ENCODE assay signal across 10 mouse cellular contexts in the genomic region with DNA sequence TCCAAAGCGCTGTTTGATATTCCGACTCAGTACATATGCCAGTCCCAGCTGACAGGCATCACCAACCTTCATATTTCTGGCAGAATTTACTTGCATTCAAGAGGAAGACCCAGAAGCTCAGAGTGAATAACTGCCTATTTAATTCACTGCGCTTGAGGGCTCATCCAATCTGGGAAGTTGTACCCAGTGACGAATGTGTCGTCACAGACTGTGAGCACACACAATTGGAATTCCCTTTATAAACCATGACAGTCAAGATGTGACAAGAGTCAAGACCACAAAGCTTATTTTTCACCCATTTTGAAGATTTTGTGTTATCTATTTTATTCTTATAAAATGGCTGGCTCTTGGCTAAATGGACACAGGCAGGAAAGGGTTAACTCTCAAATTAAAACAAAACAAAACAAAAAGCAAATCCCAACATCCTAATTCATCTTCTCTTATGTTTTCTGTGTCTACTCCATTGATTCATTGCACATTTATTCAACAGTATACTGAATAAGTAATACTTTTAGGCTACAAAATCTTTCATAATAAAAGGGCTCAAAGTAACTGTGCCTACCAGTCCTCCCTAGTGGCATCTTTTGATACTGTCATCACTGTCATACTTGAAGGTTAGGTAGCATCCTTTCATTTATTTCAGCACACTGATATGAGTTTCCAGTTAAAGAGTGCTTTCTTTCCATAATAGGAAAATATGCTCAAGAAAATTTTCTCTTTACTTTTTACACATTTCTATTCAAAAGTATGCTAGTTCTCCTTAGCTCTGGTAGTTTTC. TPM values are rescaled to one million over a fixed set of nuclear protein-coding genes. Genes with fewer than 3 reads are reported as not detected.
DNase-seq lines count a peak whose midpoint lies in the region; ATAC-seq and TF ChIP-seq lines count a peak whose summit lies in the region.
"Had no signal": no experiment of that assay in that cellular context is flagged by ENCODE, and none has a peak within 500 bp of the region (broad histone marks: within the 10 kb centered on the region; RNA-seq: fewer than 3 reads in every experiment).

No protein-coding gene starts in this region.

- H3K9me3 ChIP-seq in embryonic facial prominence, embryonic 13.5 days = no peaks in the 10 kb centered on the region
- no peaks in the 10 kb centered on the region for H3K9me3 ChIP-seq in hindbrain, postnatal 0 days (ENCODE audit: low read length)
- H3K9me3 ChIP-seq in neural tube, embryonic 12.5 days = no peaks in the 10 kb centered on the region
- H3K9me3 ChIP-seq: liver, embryonic 15.5 days had no signal

- TF ChIP-seq CTCF in left cerebral cortex, adult 2 months (IDR thresholded peaks at IDR 0.05) = peak; percentile 14
- TF ChIP-seq CTCF in hindbrain, postnatal 0 days (IDR thresholded peaks at IDR 0.05; ENCODE audit: low read depth) = 0 out of 2 replicates have a peak, but pooled peaks have one; percentile 29

- ATAC-seq in embryonic facial prominence, embryonic 13.5 days (ENCODE audit: insufficient number of reproducible peaks, insufficient read depth, low FRiP score, low TSS enrichment, low read depth) = no peak
- no peak for ATAC-seq in hindbrain, postnatal 0 days
- ATAC-seq in neural tube, embryonic 12.5 days (ENCODE audit: low FRiP score, low read depth) = no peak

- 79% methylated on average over 5 of the region's 5 CpGs for WGBS in embryonic facial prominence, embryonic 13.5 days
- 57% methylated on average over 5 of the region's 5 CpGs for whole genome bisulfite sequencing in hindbrain, postnatal 0 days
- WGBS in neural tube, embryonic 12.5 days = 57% methylated on average over 5 of the region's 5 CpGs

- intact Hi-C loops in left cerebral cortex, adult 2 months (cut with DNase I) = loop anchor here (2.0 to 5.0 kb wide), 2 partner anchors 101 to 156 kb away; a partner anchor contains a TSS
- intact Hi-C loops in left cerebral cortex, postnatal 10 days (cut with DNase I) = loop anchor here (5.0 kb wide), 1 partner anchor 76 kb away; a partner anchor contains a TSS
- intact Hi-C loops in left cerebral cortex, postnatal 14 days (cut with DNase I) = loop anchor here (2.0 kb wide), 1 partner anchor 157 kb away; a partner anchor contains a TSS

- no peak for DNase-seq in left cerebral cortex, adult 2 months (ENCODE audit: extremely low spot score in 1 of 2, low spot score in 2 of 2)
- DNase-seq in left cerebral cortex, postnatal 10 days (ENCODE audit: extremely low spot score in 1 of 2, low spot score in 2 of 2) = no peak
- peak; percentile 14 for DNase-seq in hindbrain, postnatal 0 days (ENCODE audit: low spot score)
- no peak for DNase-seq in cerebellum, adult 11 months
- DNase-seq in spleen, postnatal 10 days (ENCODE audit: low spot score in 2 of 2) = no peak
- no peak for DNase-seq in left cerebral cortex, postnatal 14 days (ENCODE audit: low spot score in 2 of 2)
- DNase-seq: cerebellum, adult 8-10 months had no signal

- peaks cover 14% of the 10 kb centered on the region for H3K4me1 ChIP-seq in embryonic facial prominence, embryonic 13.5 days
- H3K4me1 ChIP-seq in hindbrain, postnatal 0 days (ENCODE audit: insufficient read depth, low read length) = no peaks in the 10 kb centered on the region; the same call in 1 of the 2 replicates
- H3K4me1 ChIP-seq in neural tube, embryonic 12.5 days = peaks cover 17% of the 10 kb centered on the region

- no peak overlapping the region for H3K9ac ChIP-seq in embryonic facial prominence, embryonic 13.5 days
- 0 out of 2 replicates have a peak overlapping the region, but pooled peaks have one; percentile 18 for H3K9ac ChIP-seq in hindbrain, postnatal 0 days (replicated peaks; ENCODE audit: low read length)
- no peak overlapping the region for H3K9ac ChIP-seq in neural tube, embryonic 12.5 days
- H3K9ac ChIP-seq: liver, embryonic 15.5 days had no signal

- peaks cover 21% of the 10 kb centered on the region for H3K36me3 ChIP-seq in embryonic facial prominence, embryonic 13.5 days
- H3K36me3 ChIP-seq in hindbrain, postnatal 0 days (ENCODE audit: insufficient read depth, low read length) = peaks cover 15% of the 10 kb centered on the region; the same call in 1 of the 2 replicates
- H3K36me3 ChIP-seq in neural tube, embryonic 12.5 days = peaks cover 19% of the 10 kb centered on the region

- peak overlapping the region; percentile 91 for H3K4me3 ChIP-seq in left cerebral cortex, adult 2 months
- peak overlapping the region; percentile 28 for H3K4me3 ChIP-seq in embryonic facial prominence, embryonic 13.5 days
- H3K4me3 ChIP-seq in hindbrain, postnatal 0 days (ENCODE audit: low read length) = peak overlapping the region; percentile 16; the same call in 1 of the 2 replicates
- no peak overlapping the region for H3K4me3 ChIP-seq in neural tube, embryonic 12.5 days
- H3K4me3 ChIP-seq: liver, embryonic 15.5 days had no signal

- H3K27ac ChIP-seq in left cerebral cortex, adult 2 months = no peak overlapping the region
- H3K27ac ChIP-seq in embryonic facial prominence, embryonic 13.5 days = no peak overlapping the region
- H3K27ac ChIP-seq in hindbrain, postnatal 0 days = no peak overlapping the region
- no peak overlapping the region for H3K27ac ChIP-seq in neural tube, embryonic 12.5 days
- H3K27ac ChIP-seq: liver, embryonic 15.5 days had no signal

- H3K27me3 ChIP-seq in embryonic facial prominence, embryonic 13.5 days = no peaks in the 10 kb centered on the region
- no peaks in the 10 kb centered on the region for H3K27me3 ChIP-seq in hindbrain, postnatal 0 days (ENCODE audit: insufficient read depth, low read length)
- H3K27me3 ChIP-seq in neural tube, embryonic 12.5 days (replicated peaks) = no peaks in the 10 kb centered on the region

- peak overlapping the region; percentile 54 for H3K4me2 ChIP-seq in embryonic facial prominence, embryonic 13.5 days
- H3K4me2 ChIP-seq in hindbrain, postnatal 0 days (ENCODE audit: low read depth, low read length) = peak overlapping the region; percentile 46
- peak overlapping the region; percentile 46 for H3K4me2 ChIP-seq in neural tube, embryonic 12.5 days (replicated peaks)

RNA-seq across cellular contexts. Expression of a gene that starts 2.0 kb away (rescaled TPM):
- 10 to 100 TPM; 13.6 to 15.3 TPM for total RNA-seq in left cerebral cortex, adult 2 months (2021)
- 10 to 100 TPM; 17.8 to 18.5 TPM for total RNA-seq in left cerebral cortex, postnatal 10 days (2021)
- polyA plus RNA-seq in embryonic facial prominence, embryonic 13.5 days (2015; fragmentation: Nextera tagmentation; extraction: Ambion mirVana) = 42.4 and 44.0 TPM in 2 replicates
- total RNA-seq in hindbrain, postnatal 0 days (2014; rRNA removed) = 30.8 and 34.9 TPM in 2 replicates
- 14.1 and 14.2 TPM in 2 replicates for polyA plus RNA-seq in hindbrain, postnatal 0 days (2015; fragmentation: Nextera tagmentation; extraction: Ambion mirVana)
- polyA plus RNA-seq in neural tube, embryonic 12.5 days (2016; fragmentation: Nextera tagmentation; extraction: Ambion mirVana) = 45.0 and 45.9 TPM in 2 replicates
- 10 to 100 TPM; 15.3 to 17.3 TPM for total RNA-seq in left cerebral cortex, postnatal 14 days (2021)

RNA-seq across cellular contexts. Expression of a gene that starts 25.2 kb away (rescaled TPM):
- total RNA-seq in left cerebral cortex, adult 2 months (2021) = not detected
- under 1 TPM in 1 of 2 experiments, not detected in 1; 0.47 TPM for total RNA-seq in left cerebral cortex, postnatal 10 days (2021)
- polyA plus RNA-seq in embryonic facial prominence, embryonic 13.5 days (2015; fragmentation: Nextera tagmentation; extraction: Ambion mirVana) = 0.94 and 1.1 TPM in 2 replicates
- total RNA-seq in hindbrain, postnatal 0 days (2014; rRNA removed) = 0.16 and 1.5 TPM in 2 replicates
- polyA plus RNA-seq in hindbrain, postnatal 0 days (2015; fragmentation: Nextera tagmentation; extraction: Ambion mirVana) = 3.5 and 3.8 TPM in 2 replicates
- polyA plus RNA-seq in neural tube, embryonic 12.5 days (2016; fragmentation: Nextera tagmentation; extraction: Ambion mirVana) = 0.75 and 1.2 TPM in 2 replicates
- not detected for total RNA-seq in left cerebral cortex, postnatal 14 days (2021)
